Mouse (Mus musculus) ES-Bruce4 (cell line): ENCODE results near the gene Olfr152. TPM values are rescaled to one million over a fixed set of nuclear protein-coding genes. Genes with fewer than 3 reads are reported as not detected.

Source experiments
- H3K27ac ChIP-seq: 2 replicates; pipeline ENCODE4 v1.5.1; 2012; ENCODE audit warnings: low read length, inconsistent platforms; ENCODE audit not compliant: insufficient read depth
- H3K27me3 ChIP-seq: 2 replicates; pipeline ENCODE4 v1.6.1; 2012; ENCODE audit warnings: mild to moderate bottlenecking, low read length, inconsistent platforms; ENCODE audit not compliant: control insufficient read depth, poor library complexity, insufficient read depth, severe bottlenecking
- H3K36me3 ChIP-seq: 2 replicates; pipeline ENCODE4 v1.6.1; 2012; ENCODE audit warnings: inconsistent platforms, mild to moderate bottlenecking, low read length, moderate library complexity; ENCODE audit not compliant: control insufficient read depth, poor library complexity, insufficient read depth, severe bottlenecking
- H3K4me1 ChIP-seq: one replicate; pipeline ENCODE4 v1.8.1; 2011; ENCODE audit warnings: low read length; ENCODE audit not compliant: control insufficient read depth, insufficient read depth
- H3K4me3 ChIP-seq: 2 replicates; pipeline ENCODE4 v1.5.1; 2011; ENCODE audit warnings: low read depth, mild to moderate bottlenecking, low read length
- H3K9ac ChIP-seq: 2 replicates; pipeline ENCODE4 v1.6.1; 2012; ENCODE audit warnings: low read depth, mild to moderate bottlenecking, inconsistent platforms; ENCODE audit not compliant: poor library complexity, severe bottlenecking
- H3K9me3 ChIP-seq: replicated peaks from 2 replicates; pipeline ENCODE4 v1.6.1; 2012; ENCODE audit warnings: mild to moderate bottlenecking, low read length, inconsistent platforms; ENCODE audit not compliant: control insufficient read depth, poor library complexity, insufficient read depth, severe bottlenecking
- CTCF ChIP-seq: IDR thresholded peaks from one replicate; pipeline ENCODE4 v1.8.1; 2011; ENCODE audit warnings: low read depth, low read length
- EP300 ChIP-seq: IDR thresholded peaks from 2 replicates; pipeline ENCODE4 v1.6.1; 2011; ENCODE audit warnings: low read depth, low read length; ENCODE audit not compliant: insufficient read depth
- POLR2A ChIP-seq: IDR thresholded peaks from one replicate; pipeline ENCODE4 v1.8.1; 2011; ENCODE audit warnings: low read length; ENCODE audit not compliant: insufficient read depth
- polyA plus RNA-seq: library from polyadenylated mRNA; stranded (reverse); fragments of >200 nt; gene quantifications from 2 replicates; pipeline ENCODE4 v1.2.4, GENCODE M21; 2011; ENCODE audit warnings: low read depth; ENCODE audit not compliant: missing spikeins, insufficient read depth, insufficient read length

Olfr152 gene
- polyA plus RNA-seq, 1 experiment = not detected

DNA sequence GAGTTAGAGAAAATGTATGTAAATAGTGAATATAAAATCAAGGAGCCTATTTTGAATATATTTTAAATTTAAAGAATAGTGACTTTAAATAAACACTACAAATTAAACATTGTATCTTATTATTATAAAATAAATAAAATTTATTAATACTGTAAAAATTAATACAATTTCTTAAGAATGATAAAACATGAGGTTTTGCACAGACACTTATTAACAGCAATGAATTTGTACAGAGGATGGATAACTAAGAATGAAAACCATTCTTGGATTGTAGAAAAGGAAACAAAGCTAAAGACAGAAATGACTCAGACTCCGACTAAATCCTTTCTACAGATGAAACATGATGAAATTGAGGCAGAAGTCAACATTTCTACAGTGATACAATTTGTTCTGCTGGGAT is 30.2 kb downstream of the Olfr152 start, which contains the start of gene Olfr1145:
TSS of gene Olfr1145 (plus strand) at position 301 of the 400 bp plus-strand sequence.
- H3K27ac ChIP-seq = no peak within 1 kb of the TSS
- TF ChIP-seq CTCF = no peak
- TF ChIP-seq EP300 = no peak
- no peaks in the 10 kb centered on the region for H3K27me3 ChIP-seq
- H3K9me3 ChIP-seq = no peaks in the 10 kb centered on the region
- no peaks in the 10 kb centered on the region for H3K36me3 ChIP-seq
- H3K9ac ChIP-seq = no peak within 1 kb of the TSS
- H3K4me3 ChIP-seq = no peak within 1 kb of the TSS
- H3K4me1 ChIP-seq = no peaks in the 10 kb centered on the region

DNA sequence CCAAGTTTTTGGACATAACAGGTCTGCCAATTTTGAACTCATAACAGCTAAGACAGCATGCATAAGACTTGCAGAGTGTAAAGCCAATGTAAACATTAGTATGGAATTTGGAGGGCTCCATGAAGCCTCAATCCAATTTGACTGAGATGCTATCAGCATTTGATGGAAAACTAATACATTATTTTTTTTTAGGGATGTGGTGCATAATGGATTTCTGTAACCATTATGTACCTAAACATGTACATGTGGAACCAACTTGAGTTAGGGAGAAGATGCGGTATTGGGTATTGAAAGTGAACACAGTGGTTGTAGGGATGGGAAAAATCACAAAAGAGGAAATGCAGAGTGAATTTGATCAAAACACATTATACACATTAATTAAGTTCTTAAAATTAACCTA is 51.0 kb downstream of the Olfr152 start, which contains the start of gene Olfr1148:
TSS of gene Olfr1148 (plus strand) at position 301 of the 400 bp plus-strand sequence.
- H3K4me1 ChIP-seq = no peaks in the 10 kb centered on the region
- TF ChIP-seq POLR2A (no peak), EP300 (no peak), CTCF (no peak)
- H3K36me3 ChIP-seq = no peaks in the 10 kb centered on the region
- H3K9ac ChIP-seq = no peak within 1 kb of the TSS
- no peaks in the 10 kb centered on the region for H3K27me3 ChIP-seq
- no peak within 1 kb of the TSS for H3K27ac ChIP-seq
- no peak within 1 kb of the TSS for H3K4me3 ChIP-seq
- no peaks in the 10 kb centered on the region for H3K9me3 ChIP-seq

Other genes with a start within 250 kb of the Olfr152 start
- gene Olfr153, start 247.7 kb upstream of the Olfr152 start, polyA plus RNA-seq = not detected in 2 replicates
- not detected in 2 replicates for gene Olfr1128, start 233.9 kb upstream of the Olfr152 start, polyA plus RNA-seq
- not detected in 2 replicates for gene Olfr1129, start 205.6 kb upstream of the Olfr152 start, polyA plus RNA-seq
- not detected in 2 replicates for gene Olfr1130, start 173.3 kb upstream of the Olfr152 start, polyA plus RNA-seq
- not detected in 2 replicates for gene Olfr1131, start 152.4 kb upstream of the Olfr152 start, polyA plus RNA-seq
- gene Olfr1132, start 141.9 kb upstream of the Olfr152 start, polyA plus RNA-seq = not detected in 2 replicates
- gene Olfr1133, start 132.1 kb upstream of the Olfr152 start, polyA plus RNA-seq = not detected in 2 replicates
- not detected in 2 replicates for gene Olfr1134, start 121.0 kb upstream of the Olfr152 start, polyA plus RNA-seq
- not detected in 2 replicates for gene Olfr1135, start 105.8 kb upstream of the Olfr152 start, polyA plus RNA-seq
- not detected in 2 replicates for gene Olfr1136, start 85.5 kb upstream of the Olfr152 start, polyA plus RNA-seq
- gene Olfr1137, start 66.3 kb upstream of the Olfr152 start, polyA plus RNA-seq = not detected in 2 replicates
- not detected in 2 replicates for gene Olfr1138, start 39.5 kb upstream of the Olfr152 start, polyA plus RNA-seq
- gene Olfr1140, start 35.7 kb upstream of the Olfr152 start, polyA plus RNA-seq = not detected in 2 replicates
- gene Olfr1141, start 25.5 kb upstream of the Olfr152 start, polyA plus RNA-seq = not detected in 2 replicates
- gene Olfr1143, start 21.1 kb downstream of the Olfr152 start, polyA plus RNA-seq = not detected in 2 replicates
- not detected in 2 replicates for gene Olfr1145, start 30.3 kb downstream of the Olfr152 start, polyA plus RNA-seq
- gene Olfr1148, start 51.0 kb downstream of the Olfr152 start, polyA plus RNA-seq = not detected in 2 replicates
- not detected in 2 replicates for gene Olfr1150-ps1, start 64.5 kb downstream of the Olfr152 start, polyA plus RNA-seq
- not detected in 2 replicates for gene Olfr1151, start 76.4 kb downstream of the Olfr152 start, polyA plus RNA-seq
- gene Olfr1152, start 87.0 kb downstream of the Olfr152 start, polyA plus RNA-seq = not detected in 2 replicates
- not detected in 2 replicates for gene Olfr1153, start 115.5 kb downstream of the Olfr152 start, polyA plus RNA-seq
- gene Olfr1154, start 125.7 kb downstream of the Olfr152 start, polyA plus RNA-seq = not detected in 2 replicates
- gene Olfr1155, start 165.7 kb downstream of the Olfr152 start, polyA plus RNA-seq = not detected in 2 replicates
- gene Olfr1156, start 173.6 kb downstream of the Olfr152 start, polyA plus RNA-seq = not detected in 2 replicates
- gene Olfr1157, start 188.8 kb downstream of the Olfr152 start, polyA plus RNA-seq = not detected in 2 replicates
- not detected in 2 replicates for gene Olfr74, start 195.2 kb downstream of the Olfr152 start, polyA plus RNA-seq
- gene Olfr1158, start 210.6 kb downstream of the Olfr152 start, polyA plus RNA-seq = not detected in 2 replicates
- not detected in 2 replicates for gene Olfr1160, start 228.8 kb downstream of the Olfr152 start, polyA plus RNA-seq
- gene Olfr1161, start 243.3 kb downstream of the Olfr152 start, polyA plus RNA-seq = not detected in 2 replicates